Mouse (Mus musculus): ENCODE results near the gene Efcab6. TPM values are rescaled to one million over a fixed set of nuclear protein-coding genes. Genes with fewer than 3 reads are reported as not detected.

Efcab6 gene
- total RNA-seq, 1 experiment from 2014 or later: 0.48 TPM

DNA sequence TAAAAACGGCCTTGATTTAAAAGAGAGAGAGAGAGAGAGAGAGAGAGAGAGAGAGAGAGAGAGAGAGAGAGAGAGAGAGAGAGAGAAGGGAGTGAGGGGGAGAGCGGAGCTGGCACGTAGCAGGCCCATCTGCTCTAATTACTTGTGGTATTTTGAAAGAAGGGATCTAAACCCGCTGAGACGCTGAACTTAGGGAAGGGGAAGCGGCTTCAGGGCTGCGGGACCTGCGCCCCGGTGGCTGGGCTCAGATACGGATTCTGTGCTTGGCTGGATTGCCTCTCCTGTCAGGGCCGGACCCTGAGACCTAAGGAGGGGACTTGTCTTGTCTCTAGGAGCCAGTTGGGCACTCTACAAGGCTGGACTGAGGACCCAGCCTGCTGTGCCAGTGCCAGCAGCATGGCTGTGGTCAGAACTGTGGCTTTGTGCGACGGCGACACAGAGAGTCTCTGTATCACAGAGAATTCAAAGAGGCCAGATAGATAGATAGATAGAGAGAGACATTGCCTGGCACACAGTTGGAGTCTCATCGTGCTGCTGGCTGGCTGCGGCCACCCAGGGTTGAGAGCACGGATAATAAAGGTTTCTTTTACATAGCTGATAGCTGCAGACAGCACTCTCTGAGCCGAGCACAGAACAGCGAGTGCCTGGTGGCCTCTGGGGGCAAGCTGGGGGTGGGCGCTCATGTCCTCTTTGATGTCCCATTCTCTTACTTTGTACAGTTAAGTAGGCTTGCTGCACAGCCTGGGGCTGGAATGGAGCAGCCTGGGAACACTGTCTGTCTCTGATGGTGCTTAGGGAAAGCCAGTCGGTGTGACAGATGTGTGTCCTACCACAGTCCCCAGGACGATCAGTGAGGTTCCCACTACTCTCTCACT is 222.0 kb downstream of the Efcab6 start:
- no peak for ATAC-seq (replicated peaks; ENCODE audit: insufficient number of reproducible peaks, low FRiP score, low TSS enrichment, poor library complexity, severe bottlenecking)

DNA sequence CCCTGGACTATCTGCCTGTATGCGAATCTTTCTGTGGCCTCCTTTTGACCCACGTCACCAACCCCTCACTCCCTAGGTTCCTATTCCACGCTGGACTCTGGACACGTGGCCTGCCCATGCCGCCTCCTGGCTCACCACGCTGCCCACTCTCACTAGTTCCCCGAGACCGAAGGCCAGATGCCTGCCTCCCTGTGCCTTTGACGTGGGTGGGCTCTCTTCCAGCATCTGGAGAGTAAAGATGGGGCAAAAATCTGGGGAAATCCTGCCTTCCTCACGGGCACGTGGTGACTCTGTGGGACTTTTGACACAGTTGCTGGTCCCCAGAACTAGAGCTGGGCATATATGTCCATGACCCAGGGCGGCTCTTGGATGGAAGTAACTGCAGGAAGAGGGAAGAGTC is 222.8 kb downstream of the Efcab6 start:
- ATAC-seq (replicated peaks; ENCODE audit: insufficient number of reproducible peaks, low FRiP score, low TSS enrichment, poor library complexity, severe bottlenecking): no peak

DNA sequence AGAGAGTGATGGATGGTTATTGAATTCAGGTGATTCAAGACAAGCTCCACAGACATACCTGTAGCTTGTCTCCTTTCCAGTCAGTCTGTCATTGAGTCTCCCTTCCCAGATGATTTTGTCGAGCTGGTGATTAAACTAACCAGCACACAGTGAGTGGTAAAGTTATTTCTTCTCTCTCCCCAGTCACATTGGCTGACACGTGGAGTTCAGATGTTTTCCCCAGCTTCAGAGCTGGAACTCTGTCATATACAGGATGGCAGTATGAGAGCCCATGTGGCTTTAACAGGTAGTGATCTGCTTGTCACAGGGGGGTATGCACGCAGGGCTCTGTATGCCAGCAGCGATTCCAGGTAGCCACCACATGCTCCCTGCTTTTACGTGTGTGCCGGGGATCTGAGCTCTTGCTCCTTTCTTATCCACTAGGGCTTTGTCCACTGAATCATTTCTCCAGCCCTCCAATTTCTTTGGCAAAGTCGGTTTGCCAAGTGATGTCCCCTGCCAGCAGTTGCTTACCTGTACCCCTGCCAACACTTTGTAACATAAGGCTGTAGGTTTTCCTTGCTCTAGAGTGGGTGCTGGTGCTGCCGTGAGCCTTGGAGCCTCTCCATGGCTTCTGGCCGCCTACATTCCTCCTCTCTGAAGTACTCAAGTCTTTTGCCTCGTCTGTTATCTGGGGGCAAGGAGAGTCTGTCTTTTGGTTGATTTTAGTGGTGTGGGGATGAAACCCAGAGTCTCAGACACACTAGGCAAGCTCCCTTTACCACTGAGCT is 224.0 kb downstream of the Efcab6 start:
- no peak for ATAC-seq (replicated peaks; ENCODE audit: insufficient number of reproducible peaks, low FRiP score, low TSS enrichment, poor library complexity, severe bottlenecking)

DNA sequence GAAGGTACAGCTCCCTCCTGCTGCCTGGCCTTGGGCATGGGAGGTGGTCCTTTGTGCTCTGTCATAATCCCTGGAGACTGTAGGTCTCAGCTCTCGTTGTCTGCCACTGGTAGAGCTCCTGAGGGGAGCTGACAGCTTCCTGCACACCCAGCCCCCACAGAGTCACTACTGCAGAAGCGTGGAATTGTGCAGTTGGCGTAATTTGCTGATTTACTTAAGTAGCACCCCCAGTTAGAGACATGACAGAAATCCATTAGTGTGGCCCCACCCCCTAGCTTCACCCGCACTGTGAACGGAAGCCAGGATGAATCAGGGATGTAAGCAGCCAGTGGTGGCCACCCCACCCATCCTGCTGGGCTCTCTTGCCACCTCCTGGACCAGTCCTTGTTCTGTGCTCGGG is 232.9 kb downstream of the Efcab6 start:
- no peak for ATAC-seq (replicated peaks; ENCODE audit: insufficient number of reproducible peaks, low FRiP score, low TSS enrichment, poor library complexity, severe bottlenecking)

GRCm38 (mm10) chr15:83829226-83829625 is 236.0 kb downstream of the Efcab6 start:
- ATAC-seq (replicated peaks; ENCODE audit: insufficient number of reproducible peaks, low FRiP score, low TSS enrichment, poor library complexity, severe bottlenecking): no peak

DNA sequence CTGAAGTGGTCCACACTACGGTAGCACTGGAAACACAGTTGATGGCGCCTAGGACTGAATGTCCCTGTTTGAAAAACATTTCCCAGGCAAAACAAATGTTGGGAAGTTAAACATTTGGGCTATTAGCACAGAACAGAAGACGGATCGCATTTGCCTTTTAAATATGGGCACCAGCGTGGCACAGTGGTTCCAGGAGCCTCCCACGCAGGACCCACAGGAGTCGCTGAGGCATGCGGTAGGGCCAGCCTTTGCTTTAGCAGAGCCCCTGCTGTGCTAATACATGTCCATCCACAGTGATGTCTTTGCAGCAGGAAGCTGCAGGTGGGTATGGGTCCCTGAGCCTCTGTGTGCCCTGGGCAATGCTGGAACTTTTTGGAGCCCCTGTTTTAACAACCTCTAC is 237.2 kb downstream of the Efcab6 start:
- no peak for ATAC-seq (replicated peaks; ENCODE audit: insufficient number of reproducible peaks, low FRiP score, low TSS enrichment, poor library complexity, severe bottlenecking)

Other genes with a start within 250 kb of the Efcab6 start
- gene Sult4a1, start 40.4 kb upstream of the Efcab6 start, total RNA-seq (2017): 0.32 to 2.5 TPM (median 0.49 TPM) in 3 replicates
- gene Pnpla5, start 57.8 kb upstream of the Efcab6 start, total RNA-seq (2017): not detected in 3 replicates
- gene Pnpla3, start 102.5 kb upstream of the Efcab6 start, total RNA-seq (2017): 0.78 TPM in 1 of 3 replicates, not detected in the others
- 27.7 to 36.4 TPM (median 29.5 TPM) in 3 replicates for gene Samm50, start 126.9 kb upstream of the Efcab6 start, total RNA-seq (2017)
- gene Parvb, start 166.7 kb upstream of the Efcab6 start, total RNA-seq (2017): 6.7 to 45.7 TPM (median 7.8 TPM) in 3 replicates